Mouse (Mus musculus) spleen, postnatal 14 days (tissue): ENCODE measurements around the gene 4930451I11Rik.

Experiments used
- DNase-seq, 2 experiments: peaks; one replicate each; pipeline ENCODE4 v3.0.0; 2021 to 2022; ENCODE audit warnings: low spot score in 2 of 2

4930451I11Rik gene

GRCm38 (mm10) chr7:126800269-126801056, 31.0 kb downstream of the 4930451I11Rik start:
- DNase-seq: no peak

DNA sequence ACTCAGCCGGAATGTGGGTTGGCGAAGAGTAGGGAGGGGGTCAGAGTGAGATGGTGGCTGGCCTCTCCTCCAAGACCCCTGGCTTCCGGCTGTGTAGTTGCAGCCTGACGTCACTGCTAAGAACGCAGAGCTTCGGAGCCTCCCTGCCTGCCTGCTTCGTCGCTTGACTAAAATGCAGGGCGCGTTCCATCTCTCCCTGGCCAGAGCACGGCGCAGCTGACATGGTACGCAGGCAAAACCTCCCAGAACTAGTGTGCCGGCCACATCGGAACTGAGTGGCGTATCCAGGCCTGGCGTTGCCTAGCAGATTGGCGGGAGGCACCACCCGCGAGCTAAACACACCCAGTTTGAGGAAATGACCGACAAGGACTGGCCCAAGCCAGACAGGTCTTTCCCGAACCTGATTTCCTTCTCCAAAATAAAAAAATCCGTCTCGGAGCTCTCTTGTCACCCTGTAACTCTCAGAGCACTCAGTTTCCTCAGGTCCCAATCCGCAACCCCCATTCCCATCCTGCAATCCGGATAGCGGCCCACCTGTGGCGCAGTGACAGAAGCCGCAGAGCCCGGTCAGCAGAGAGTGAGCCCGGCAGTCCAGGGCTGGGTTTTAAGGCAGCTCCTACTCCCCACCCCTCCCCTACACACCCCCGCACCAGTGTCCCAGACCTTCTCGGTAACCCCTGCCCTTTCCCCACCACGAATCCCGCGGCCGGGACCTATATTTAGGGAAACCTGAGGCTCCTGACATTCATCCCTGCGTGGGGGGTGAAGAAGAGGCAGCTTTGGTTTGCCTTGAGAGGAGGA, 31.8 kb downstream of the 4930451I11Rik start:
- no peak for DNase-seq

GRCm38 (mm10) chr7:126799050-126799467, 32.4 kb downstream of the 4930451I11Rik start:
- DNase-seq: peak; percentile 89 to 90

DNA sequence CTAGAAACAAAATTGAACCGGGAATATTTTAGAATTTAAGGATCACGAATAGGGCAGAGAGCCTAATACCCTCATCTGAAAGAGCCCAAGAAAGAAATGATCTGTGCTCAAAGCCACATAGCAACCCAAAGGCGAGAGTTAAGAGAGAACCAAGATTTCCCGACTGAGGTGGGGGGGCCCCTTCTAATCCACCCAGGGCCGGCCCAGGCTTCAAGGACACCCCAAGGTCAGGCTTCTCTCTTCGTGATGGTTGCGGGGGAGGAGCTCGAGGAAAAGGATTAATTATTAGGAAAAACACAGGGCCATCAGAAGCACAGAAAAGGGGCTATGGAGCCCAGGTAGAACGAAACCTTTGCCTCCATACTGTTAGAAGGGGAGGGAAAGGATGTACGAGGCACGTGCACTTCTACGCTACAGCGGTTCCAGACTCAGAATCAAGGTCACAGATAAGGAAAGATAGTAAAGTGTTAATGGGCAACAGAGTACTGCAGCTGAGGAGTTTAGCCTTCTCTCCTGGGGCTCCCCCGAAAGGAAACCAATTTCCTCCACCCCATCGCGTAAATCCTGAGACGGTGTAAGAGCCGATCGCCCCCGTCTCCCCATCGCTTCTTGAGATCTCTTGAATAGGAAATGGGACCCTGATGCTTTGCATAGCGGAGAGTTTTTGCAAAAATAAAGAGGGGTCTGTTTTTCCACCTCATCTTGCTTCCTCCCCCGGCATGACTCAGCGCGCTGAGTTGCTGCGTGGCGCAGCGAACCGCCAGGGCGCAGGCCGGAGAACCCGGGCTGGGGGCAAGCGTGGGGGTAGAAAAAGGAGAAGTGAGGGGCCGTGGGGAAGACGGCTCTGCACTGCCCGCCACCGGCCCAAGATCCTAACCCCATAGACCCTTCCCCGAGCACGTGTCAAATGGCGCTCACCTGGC, 33.1 kb downstream of the 4930451I11Rik start:
- DNase-seq: no peak

DNA sequence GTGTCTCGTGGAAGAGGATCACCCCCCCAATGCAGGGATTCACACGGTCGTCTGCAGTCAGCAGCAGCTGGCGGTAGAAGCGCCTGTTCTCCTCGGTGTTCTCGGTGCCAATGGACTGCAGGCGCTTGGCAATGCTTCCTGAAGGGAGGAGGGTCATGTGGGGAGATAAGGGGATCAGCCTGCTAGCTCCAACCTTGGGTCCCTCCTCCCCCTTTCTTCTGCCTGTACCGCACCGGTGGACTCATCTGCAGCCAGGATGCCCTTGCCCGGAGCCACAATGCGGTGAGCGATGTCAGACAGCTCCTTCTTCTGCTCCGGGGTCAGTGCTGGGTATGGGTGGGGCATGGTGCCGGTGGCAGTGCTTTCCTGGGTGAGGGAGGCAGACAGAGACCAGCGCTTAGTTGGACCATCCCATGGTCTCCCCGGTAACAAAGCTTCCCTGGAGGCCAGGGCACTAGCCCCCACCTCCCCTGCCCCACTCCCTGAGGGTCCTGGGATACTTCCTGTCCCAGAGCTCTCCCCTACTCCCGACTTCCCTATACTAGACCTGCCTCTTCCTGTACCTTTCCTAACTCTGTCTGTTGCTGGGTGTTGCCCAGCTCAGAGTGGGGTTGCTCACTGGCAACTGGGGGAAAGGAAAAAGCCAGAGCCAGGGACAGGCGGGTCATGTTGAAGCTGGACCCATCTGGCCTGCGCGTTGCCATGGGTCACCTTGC, 33.9 kb downstream of the 4930451I11Rik start, which contains the start of gene Fam57b:
Fam57b (plus strand) TSS at position 258 of the 716 bp plus-strand sequence.
- DNase-seq: no peak

- DNase-seq: no peak
Observed at GRCm38 (mm10) chr7:126796350-126796932, 35.0 kb downstream of the 4930451I11Rik start.

DNA sequence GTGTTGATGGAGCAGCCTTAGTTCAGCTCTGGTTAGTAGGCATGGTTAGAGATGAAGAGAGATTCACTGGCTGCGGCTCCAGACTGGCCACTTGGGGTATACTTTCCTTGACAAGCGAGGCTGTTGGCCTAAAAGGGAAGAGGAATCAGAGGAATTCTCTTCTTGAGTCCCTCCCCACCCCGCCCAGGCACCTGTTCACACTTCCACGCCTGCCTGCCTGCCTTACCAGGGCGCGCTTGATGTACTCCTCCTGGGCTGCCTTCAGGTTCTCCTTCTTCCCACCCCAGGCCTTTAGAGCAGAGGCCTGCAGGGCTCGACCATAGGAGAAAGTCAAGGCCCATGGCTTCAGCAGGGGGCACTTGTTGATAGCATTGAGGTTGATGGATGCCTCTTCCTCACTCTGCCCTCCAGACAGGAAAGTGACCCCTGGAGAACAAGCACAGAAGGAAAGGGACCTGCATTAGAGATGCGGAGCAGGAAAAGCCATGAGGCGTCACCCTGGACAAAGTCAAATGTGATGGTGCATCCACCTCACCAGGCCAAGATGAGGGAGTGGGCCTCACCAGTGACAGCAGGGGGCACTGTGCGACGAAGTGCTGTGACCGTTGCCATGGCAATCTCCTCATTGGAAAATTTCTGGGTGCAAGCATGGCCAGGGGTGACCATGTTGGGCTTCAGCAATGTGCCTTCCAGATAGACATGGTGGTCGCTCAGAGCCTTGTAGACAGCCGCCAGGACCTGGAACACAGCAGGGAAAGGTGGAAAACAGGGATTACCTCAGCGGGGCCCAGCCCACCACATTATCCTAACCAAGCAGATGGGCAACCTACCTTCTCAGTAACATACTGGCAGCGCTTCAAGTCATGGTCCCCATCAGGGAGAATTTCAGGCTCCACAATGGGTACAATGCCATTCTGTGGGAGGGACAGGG, 35.8 kb downstream of the 4930451I11Rik start:
- no peak for DNase-seq

- DNase-seq: no peak
Observed at GRCm38 (mm10) chr7:126794271-126794605, 37.2 kb downstream of the 4930451I11Rik start.

GRCm38 (mm10) chr7:126793456-126794270, 37.8 kb downstream of the 4930451I11Rik start:
- DNase-seq: no peak

GRCm38 (mm10) chr7:126792721-126793443, 38.6 kb downstream of the 4930451I11Rik start:
- DNase-seq: no peak

DNA sequence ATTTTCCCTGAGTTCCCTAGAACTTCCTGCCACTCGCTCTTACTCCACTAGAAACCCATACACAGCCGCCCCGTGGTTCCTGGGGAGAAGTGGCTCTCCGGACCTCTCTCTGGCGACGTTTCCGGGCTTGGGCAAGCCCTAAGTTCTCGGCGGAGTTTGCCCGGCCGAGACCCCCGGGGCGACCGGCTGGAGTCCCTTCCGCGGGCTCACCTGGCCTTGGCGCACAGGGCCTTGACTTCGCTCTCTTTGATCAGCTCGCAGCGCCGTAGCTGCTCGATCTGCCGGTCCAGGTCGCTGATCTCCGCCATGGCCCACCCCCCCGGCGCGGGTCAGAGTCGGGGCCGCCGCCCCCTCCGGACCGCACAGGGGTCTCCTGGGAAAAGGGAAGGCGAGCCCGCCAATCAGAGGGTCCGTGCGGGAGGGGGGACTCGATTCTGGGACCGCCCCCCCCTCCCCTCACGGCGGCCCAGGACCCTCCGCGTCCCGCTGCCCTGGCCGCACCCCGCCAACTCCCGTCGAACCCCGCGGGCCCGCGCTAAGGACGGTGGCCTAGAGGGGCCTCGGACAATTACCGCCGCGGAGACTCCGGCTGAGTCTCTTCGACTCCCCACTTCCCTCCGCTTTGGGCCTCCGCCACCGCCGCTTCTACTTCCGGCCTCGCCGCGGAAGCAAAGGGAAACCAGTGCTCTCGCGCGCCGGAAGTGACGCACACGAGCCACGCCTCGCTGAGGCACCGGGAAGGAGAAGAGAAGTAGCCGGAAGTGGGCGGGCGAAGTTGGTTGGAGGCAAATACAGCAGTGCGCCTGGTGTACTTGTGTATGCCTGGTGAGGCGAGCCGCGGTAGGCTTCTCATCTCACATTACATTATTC, 39.4 kb downstream of the 4930451I11Rik start, which contains the start of gene Ppp4c:
Ppp4c (minus strand) TSS at position 646 of the 870 bp plus-strand sequence.
- peak; percentile 90 to 96 for DNase-seq

- no peak for DNase-seq
Observed at GRCm38 (mm10) chr7:126789141-126789540, 42.3 kb downstream of the 4930451I11Rik start.

- DNase-seq: no peak
Observed at GRCm38 (mm10) chr7:126786142-126786541, 45.3 kb downstream of the 4930451I11Rik start.

- DNase-seq: no peak
Observed at GRCm38 (mm10) chr7:126785056-126785455, 46.4 kb downstream of the 4930451I11Rik start.

DNA sequence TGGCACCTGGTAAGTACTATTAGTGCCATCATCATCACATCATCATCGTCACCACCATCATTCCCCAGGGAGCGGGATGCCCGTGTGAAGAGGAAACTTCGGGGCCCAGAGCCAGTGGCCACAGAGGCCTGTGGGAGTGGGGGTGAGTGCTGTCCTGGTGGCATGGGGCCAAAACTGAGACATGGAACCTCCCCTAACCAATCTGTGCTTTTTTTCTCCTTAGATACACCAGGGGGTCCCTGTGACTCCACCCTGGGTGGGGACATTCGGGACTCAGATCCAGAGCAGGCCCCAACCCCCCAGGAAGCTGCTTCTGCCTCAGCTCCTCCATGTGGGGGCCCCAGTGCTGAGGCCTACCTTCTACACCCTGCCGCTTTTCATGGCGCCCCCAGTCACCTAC, 47.0 kb downstream of the 4930451I11Rik start:
- DNase-seq: no peak

GRCm38 (mm10) chr7:126782693-126783092, 48.7 kb downstream of the 4930451I11Rik start:
- DNase-seq: no peak
